Mouse (Mus musculus) adrenal gland, postnatal 4 days (tissue): Measurements from ENCODE around the gene Sf1. TPM values are rescaled to one million over a fixed set of nuclear protein-coding genes. Genes with fewer than 3 reads are reported as not detected.

ENCODE experiments used
- DNase-seq, 2 experiments: peaks; one replicate each; pipeline ENCODE4 v3.0.0; 2021 to 2022; ENCODE audit warnings: low spot score in 2 of 2, mixed read lengths in 2 of 2
- total RNA-seq, 2 experiments: library from RNA; stranded (reverse); gene quantifications; 2 replicates each; pipeline ENCODE4 v1.2.3; 2021

Gene Sf1
- total RNA-seq, 2 experiments from 2014 or later = 270 to 308 TPM

- no peak for DNase-seq
Observed at GRCm38 (mm10) chr19:6396237-6396636, 32.7 kb downstream of the Sf1 start.

DNA sequence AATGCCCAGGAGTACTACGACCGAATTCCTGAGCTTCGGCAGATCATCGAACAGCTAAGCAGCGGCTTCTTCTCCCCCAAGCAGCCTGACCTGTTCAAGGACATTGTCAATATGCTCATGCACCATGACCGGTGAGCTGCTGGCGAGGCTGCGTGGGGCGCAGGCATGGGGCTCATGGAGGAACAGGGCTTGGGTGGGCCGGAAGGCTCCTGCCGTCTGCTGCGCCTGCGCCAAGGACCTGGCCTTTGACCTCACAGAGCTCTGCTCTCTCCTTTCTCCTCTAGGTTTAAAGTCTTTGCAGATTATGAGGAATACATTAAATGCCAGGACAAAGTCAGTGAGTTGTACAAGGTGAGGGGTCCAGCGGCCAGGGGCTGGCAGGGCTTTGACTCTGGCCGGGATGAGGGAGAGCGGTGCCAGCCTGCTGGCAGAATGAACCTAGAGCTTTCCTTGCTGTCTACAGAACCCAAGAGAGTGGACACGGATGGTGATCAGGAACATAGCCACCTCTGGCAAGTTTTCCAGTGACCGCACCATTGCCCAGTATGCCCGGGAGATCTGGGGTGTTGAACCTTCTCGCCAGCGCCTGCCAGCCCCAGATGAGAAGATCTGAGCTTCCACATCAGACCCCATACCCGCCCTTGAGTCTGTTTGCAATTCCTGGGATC, 34.2 kb downstream of the Sf1 start:
- DNase-seq = no peak

- peak in 1 of 2 experiments; percentile 42 for DNase-seq
Observed at GRCm38 (mm10) chr19:6398447-6399284, 35.2 kb downstream of the Sf1 start.

DNA sequence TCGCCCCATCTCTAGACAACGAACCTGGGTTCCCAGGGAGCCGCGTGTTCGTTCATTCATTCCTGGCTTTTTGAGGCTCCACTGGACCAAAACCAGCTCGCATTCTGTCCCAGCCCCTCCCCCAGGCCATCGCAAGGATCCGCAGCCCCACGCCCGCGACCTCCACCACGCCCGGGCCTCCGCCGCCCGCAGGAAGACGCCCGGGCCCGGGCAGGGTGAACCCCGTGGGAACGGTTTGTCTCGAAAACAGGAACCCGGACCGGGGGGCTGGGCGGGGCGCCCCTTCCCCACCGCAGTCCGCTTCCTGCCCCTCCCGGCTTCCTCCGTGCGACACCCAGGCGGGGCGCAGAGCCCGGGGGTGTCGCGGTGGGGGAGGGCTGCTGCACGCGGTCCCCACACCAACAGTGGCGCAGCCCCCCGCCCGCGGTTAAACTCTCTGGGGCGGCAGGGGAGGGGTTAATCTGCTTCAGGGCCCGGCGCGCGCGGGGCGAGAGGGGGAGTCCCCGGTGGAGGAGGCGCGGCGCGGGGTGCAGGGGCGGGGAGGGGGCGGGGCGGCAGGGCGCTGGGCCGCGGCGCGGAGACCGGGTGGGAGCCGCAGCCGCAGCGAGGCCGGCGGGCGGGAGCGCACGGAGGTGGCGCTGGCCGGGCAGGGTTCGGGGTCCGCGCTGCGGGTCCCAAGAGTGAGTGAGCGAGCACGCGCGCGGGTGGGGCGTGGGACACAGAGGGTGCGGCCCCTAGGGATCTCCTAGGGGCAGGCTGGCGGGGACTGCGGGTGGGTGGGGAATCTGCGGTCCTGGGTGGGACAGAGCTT, 36.0 kb downstream of the Sf1 start, which contains the start of gene Rasgrp2:
Gene Rasgrp2 (plus strand): TSS at position 56 of the 811 bp plus-strand sequence.
- no peak for DNase-seq

GRCm38 (mm10) chr19:6400096-6401086, 36.9 kb downstream of the Sf1 start:
- no peak for DNase-seq

DNA sequence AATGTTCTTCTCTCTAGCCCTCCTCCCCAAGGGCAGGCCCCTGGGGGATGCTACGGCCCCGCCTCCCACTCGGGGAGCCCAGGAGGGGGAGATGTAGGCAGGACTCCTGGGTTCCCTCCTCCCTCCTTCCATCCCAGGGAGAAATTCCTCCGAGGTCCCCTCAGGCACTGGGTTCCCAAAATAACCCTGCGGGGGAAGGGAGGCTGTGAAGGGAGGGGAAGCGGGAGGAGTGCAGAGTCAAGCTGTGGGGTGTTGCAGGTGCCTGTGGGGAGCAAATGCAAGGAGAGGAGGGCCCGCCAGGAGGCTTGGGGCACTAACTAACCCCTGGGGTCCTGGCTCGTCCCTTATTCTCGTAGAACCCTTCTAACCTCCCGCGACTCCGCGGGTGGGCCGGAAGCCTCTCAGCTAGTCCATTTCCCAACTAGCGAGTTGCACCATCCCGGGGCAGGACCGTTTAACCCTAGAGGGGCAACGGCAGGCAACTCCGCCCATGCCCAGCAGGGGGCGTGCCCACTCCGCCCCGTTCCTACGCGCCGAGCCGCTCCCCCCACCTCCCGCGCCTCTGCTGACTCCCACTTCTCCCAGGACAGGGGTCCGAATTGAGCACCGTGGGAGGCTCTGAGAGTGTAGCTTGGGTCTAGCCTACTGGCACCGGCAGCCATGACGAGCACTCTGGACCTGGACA, 37.8 kb downstream of the Sf1 start:
- DNase-seq = peak; percentile 59 to 69

DNA sequence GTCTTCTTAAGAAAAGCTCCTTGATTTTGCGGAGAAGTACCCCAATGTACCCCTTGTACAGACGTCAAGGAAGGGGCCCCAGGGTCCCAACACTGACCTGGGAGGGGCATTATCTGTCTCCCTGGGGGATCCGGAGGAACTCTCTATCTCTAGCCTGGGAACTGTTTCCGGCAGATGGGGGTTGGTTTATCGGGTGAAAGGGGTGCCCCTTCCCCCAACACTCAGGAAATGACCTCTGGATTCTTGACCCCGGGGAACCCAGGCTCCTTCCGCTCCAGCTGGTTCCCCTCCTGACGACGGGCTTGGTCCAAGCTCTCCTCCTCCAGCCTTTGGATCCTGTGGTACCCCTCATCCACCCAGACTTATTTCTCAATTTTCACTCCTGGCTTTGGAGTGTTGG, 38.5 kb downstream of the Sf1 start:
- no peak for DNase-seq

DNA sequence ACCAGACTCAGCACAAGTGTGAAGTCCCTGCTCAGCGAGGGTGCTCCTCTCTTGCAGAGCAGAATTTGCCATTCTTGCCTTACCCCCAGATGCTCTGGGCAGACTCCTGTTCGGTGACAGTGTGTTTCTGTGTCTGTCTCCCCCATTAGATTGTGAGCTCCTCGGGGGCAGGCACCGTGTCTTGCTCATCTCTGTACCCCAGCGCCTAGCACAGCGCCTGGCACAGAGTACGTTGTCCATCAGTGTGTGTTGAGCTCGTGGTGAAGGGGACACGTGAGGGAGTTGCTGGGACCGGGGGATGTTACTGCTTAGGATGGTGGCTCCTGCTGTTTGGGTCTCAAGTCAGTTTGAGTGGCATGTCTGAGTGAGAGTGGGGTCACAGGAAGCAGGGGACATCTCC, 40.4 kb downstream of the Sf1 start:
- no peak for DNase-seq

- DNase-seq = no peak
Observed at GRCm38 (mm10) chr19:6405433-6405832, 41.9 kb downstream of the Sf1 start.

GRCm38 (mm10) chr19:6407109-6407508, 43.6 kb downstream of the Sf1 start:
- no peak for DNase-seq

DNA sequence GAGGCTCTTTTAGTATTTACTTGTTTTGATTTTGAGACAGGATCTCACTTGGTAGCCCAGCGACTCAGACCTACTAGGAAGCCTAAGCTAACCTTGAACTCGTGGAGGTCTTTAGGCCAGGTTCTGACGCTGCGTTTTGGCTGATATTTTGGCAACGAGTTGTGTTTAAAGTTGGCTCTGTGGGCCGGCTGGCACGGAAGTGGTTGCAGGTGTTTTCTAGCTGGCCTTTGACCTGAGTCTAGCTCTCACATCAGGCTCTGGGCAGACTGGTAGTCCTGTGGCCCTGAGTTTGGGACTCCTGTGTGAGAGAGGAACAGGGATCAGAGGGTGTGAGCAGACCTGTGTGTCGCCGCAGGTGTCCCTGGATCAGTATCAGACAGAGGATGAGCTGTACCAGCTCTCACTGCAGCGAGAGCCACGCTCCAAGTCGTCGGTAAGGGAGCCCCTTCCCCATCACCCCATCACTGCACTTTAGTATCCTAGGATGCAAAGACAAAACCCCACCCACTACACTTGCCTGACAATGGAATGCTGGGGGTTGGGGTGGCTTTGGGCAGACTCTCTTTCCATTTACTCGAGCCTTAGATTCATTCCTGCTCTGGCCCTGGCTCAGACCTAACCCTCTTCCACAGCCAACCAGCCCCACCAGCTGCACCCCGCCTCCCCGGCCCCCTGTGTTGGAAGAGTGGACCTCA, 44.5 kb downstream of the Sf1 start:
- no peak for DNase-seq

DNA sequence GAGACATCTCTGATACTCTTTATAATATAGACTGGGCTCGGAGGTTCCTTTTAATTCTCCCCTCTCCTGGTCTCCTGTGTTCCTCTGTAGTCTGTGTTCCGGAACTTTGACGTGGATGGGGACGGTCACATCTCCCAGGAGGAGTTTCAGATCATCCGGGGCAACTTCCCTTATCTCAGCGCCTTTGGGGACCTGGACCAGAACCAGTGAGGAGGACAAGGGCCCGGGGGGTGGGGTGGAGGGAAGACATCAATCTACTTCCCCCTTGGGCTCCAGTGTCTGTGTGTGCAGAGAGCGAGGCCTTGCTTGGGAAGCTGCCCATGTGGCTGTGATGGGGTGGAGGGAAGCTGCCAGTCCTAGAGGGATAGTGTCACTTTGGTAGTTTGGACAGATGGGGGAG, 45.3 kb downstream of the Sf1 start:
- DNase-seq = no peak

GRCm38 (mm10) chr19:6409176-6409575, 45.7 kb downstream of the Sf1 start:
- DNase-seq = no peak

- no peak for DNase-seq
Observed at GRCm38 (mm10) chr19:6409936-6410335, 46.4 kb downstream of the Sf1 start.

GRCm38 (mm10) chr19:6412798-6413197, 49.3 kb downstream of the Sf1 start:
- no peak for DNase-seq

GRCm38 (mm10) chr19:6415454-6415853, 52.0 kb downstream of the Sf1 start:
- no peak for DNase-seq

DNA sequence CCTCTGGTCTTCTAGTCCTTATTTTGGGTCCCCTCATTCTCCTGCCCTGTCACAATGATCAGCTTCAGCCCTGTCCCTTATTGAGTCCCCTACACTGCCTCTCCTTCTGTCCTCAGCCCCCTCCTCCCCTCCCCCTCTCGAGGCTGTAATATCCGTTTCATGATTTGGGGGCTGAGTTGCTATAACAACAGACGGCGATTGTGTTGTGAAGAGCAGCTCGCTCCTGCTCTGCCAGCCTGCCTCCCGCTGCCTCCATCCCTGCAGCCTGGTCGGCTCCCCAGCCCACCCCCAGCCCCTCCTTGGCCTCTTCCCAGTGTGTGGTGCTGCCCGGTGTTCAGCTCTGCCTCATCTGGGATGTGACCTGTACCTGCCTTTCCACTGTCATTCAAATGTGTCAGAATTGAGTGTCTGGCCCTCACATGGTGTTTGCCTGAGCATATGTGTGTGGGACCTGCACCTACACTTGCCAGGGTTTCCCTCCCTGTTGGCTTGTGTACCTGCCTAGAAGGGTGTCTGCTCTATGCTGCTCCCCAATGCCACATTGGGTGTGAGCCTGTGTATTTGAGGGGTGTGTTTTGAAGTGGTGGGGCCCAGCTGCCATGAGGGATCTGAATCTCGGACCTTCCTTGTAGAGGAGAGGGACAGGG, 52.8 kb downstream of the Sf1 start:
- no peak for DNase-seq

DNA sequence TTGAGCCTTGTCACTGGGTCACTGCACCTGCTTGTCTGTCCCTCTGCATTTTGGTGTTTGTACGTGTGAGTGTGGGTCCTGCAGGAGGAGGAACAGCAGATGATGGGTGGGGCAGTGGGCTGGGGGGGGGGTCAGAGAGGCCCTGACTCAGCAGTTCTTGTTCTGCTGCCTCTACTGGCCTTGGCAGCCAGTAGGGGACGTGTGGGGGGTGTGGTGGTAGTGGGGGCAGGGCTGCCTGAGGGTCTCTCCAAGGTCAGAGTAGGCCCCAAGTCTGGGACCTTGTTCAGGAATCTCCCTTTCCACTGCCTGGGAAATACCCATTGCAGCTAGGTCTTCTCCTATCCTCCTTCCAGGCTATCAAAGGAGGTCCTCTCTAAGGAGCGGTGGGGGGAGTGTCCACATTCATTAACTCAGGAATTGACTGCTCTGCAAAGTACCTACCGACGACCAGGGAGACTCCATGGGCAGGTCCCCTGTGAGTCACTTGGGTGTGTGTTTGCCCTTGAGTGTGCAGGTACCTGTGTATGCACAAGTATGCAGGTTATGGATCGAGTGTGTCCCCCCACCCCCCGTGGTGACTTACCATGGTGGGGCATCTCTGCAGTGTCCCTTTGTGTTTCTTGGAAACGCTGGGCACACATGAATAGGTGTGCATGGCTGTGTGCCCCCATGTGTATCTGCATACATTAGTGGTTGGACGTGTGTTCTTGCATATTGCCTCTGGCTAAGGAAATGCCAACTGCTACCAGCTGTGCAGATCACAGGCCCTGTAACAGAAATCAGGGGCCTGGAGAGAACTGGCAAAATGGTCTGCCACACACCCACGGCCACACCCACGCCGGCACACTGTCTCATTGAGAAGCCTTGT, 53.6 kb downstream of the Sf1 start:
- DNase-seq = no peak
